Comparison of ENCODE assay signal across 8 mouse cellular contexts in genomic region chr10:70520143-70521131, GRCm38 (mm10).
DNase-seq lines count a peak whose midpoint lies in the region; ATAC-seq and TF ChIP-seq lines count a peak whose summit lies in the region.

No protein-coding gene starts in this region.

- peak; percentile 80 for DNase-seq in NIH3T3 (ENCODE audit: low read depth)
- DNase-seq in left cerebral cortex, postnatal 4 days = peak; percentile 33
- DNase-seq in midbrain, postnatal 0 days (ENCODE audit: low spot score) = peak; percentile 77
- peak; percentile 9 for DNase-seq in yolk sac, embryonic 10.5 days (ENCODE audit: low spot score)
- no peak for DNase-seq in T-cell, adult 2 months (ENCODE audit: low spot score)

- intact Hi-C loops in left cerebral cortex, postnatal 4 days (cut with DNase I) = no loop called here

- H3K4me2 ChIP-seq in heart, embryonic 15.5 days = peak overlapping the region; percentile 72
- H3K4me2 ChIP-seq in midbrain, postnatal 0 days (ENCODE audit: low read depth, low read length, poor library complexity, severe bottlenecking) = peak overlapping the region; percentile 85

- ATAC-seq in heart, embryonic 15.5 days (replicated peaks; ENCODE audit: insufficient number of reproducible peaks, insufficient read depth, low FRiP score, low read depth) = peak; percentile 35; the same call in 1 of the 2 replicates
- ATAC-seq in midbrain, postnatal 0 days (ENCODE audit: low FRiP score) = peak; percentile 84

- TF ChIP-seq POLR2A in embryonic fibroblast, embryonic 13.5 days (IDR thresholded peaks at IDR 0.05; ENCODE audit: low read depth, low read length) = peak; percentile 36; the same call in 1 of the 2 replicates

- peak overlapping the region; percentile 78 for H3K4me3 ChIP-seq in E14TG2a.4 (replicated peaks; ENCODE audit: low read length)
- H3K4me3 ChIP-seq in embryonic fibroblast, embryonic 13.5 days (ENCODE audit: insufficient read depth, low read length) = peak overlapping the region; percentile 38
- H3K4me3 ChIP-seq in heart, embryonic 15.5 days = peak overlapping the region; percentile 41
- peak overlapping the region; percentile 45 for H3K4me3 ChIP-seq in midbrain, postnatal 0 days (ENCODE audit: low read depth, low read length)

- no peak for TF ChIP-seq CTCF in E14TG2a.4 (conservative IDR thresholded peaks at IDR 0.05; ENCODE audit: low read length)
- TF ChIP-seq CTCF in embryonic fibroblast, embryonic 13.5 days (IDR thresholded peaks at IDR 0.05; ENCODE audit: borderline replicate concordance, insufficient read depth, low read length) = no peak
- no peak for TF ChIP-seq CTCF in midbrain, postnatal 0 days (IDR thresholded peaks at IDR 0.05)

- no peaks in the 10 kb centered on the region for H3K9me3 ChIP-seq in E14TG2a.4 (ENCODE audit: low read length)
- H3K9me3 ChIP-seq in heart, embryonic 15.5 days (replicated peaks) = no peaks in the 10 kb centered on the region
- no peaks in the 10 kb centered on the region for H3K9me3 ChIP-seq in midbrain, postnatal 0 days (ENCODE audit: low read length)

- peak overlapping the region; percentile 66 for H3K27ac ChIP-seq in embryonic fibroblast, embryonic 13.5 days (ENCODE audit: insufficient read depth, low read length)
- H3K27ac ChIP-seq in heart, embryonic 15.5 days = peak overlapping the region; percentile 50
- H3K27ac ChIP-seq in midbrain, postnatal 0 days (ENCODE audit: low read depth, low read length) = peak overlapping the region; percentile 80

- H3K36me3 ChIP-seq in E14TG2a.4 (ENCODE audit: insufficient read depth, low read length) = no peaks in the 10 kb centered on the region
- H3K36me3 ChIP-seq in heart, embryonic 15.5 days = 0 out of 2 replicates have a peak, but pooled peaks cover 1% of the 10 kb centered on the region
- no peaks in the 10 kb centered on the region; the same call in none of the 2 replicates for H3K36me3 ChIP-seq in midbrain, postnatal 0 days (ENCODE audit: insufficient read depth, low read length)

- WGBS in heart, embryonic 15.5 days = 2% methylated on average over 38 of the region's 38 CpGs
- WGBS in midbrain, postnatal 0 days = 2% methylated on average over 38 of the region's 38 CpGs

- peaks cover 30% of the 10 kb centered on the region for H3K4me1 ChIP-seq in E14TG2a.4 (replicated peaks; ENCODE audit: low read depth, low read length)
- 0 out of 2 replicates have a peak, but pooled peaks cover 2% of the 10 kb centered on the region for H3K4me1 ChIP-seq in embryonic fibroblast, embryonic 13.5 days (ENCODE audit: control insufficient read depth, insufficient read depth, low read length)
- peaks cover 17% of the 10 kb centered on the region for H3K4me1 ChIP-seq in heart, embryonic 15.5 days (replicated peaks)
- H3K4me1 ChIP-seq in midbrain, postnatal 0 days (ENCODE audit: insufficient read depth, low read length) = peaks cover 13% of the 10 kb centered on the region

- H3K9ac ChIP-seq in heart, embryonic 15.5 days = peak overlapping the region; percentile 32; the same call in 1 of the 2 replicates
- peak overlapping the region; percentile 55 for H3K9ac ChIP-seq in midbrain, postnatal 0 days (replicated peaks; ENCODE audit: low read length, poor library complexity, severe bottlenecking)

- peaks cover 39% of the 10 kb centered on the region for H3K27me3 ChIP-seq in E14TG2a.4 (ENCODE audit: insufficient read depth, low read length)
- peaks cover 8% of the 10 kb centered on the region; the same call in 1 of the 2 replicates for H3K27me3 ChIP-seq in heart, embryonic 15.5 days
- H3K27me3 ChIP-seq in midbrain, postnatal 0 days (ENCODE audit: insufficient read depth, low read length) = no peaks in the 10 kb centered on the region
